Mouse (Mus musculus) NIH3T3 (cell line): ENCODE measurements around the gene Gngt1.
A peak's percentile ranks its signal among the peaks of the same experiment; 100 is the strongest.

ENCODE experiments used
- DNase-seq: peaks from one replicate; pipeline ENCODE4 v3.0.0-alpha.2; 2012; ENCODE audit warnings: low read depth

Gngt1 gene

GRCm38 (mm10) chr6:3993492-3993891 is at the start of gene Gngt1:
Gngt1 (plus strand) TSS chr6:3993792.
- no peak for DNase-seq

GRCm38 (mm10) chr6:3954969-3955368 is 38.6 kb upstream of the Gngt1 start:
- no peak for DNase-seq

GRCm38 (mm10) chr6:3967676-3968626 is 25.6 kb upstream of the Gngt1 start:
- DNase-seq, result no peak

GRCm38 (mm10) chr6:3973679-3974078 is 19.9 kb upstream of the Gngt1 start:
- DNase-seq, result no peak

- no peak for DNase-seq
These were observed 10.8 kb upstream of the Gngt1 start for GRCm38 (mm10) chr6:3982661-3983284.

- DNase-seq, result no peak
These were observed 4.8 kb upstream of the Gngt1 start, which contains the start of gene Tfpi2 for GRCm38 (mm10) chr6:3988750-3989149. Tfpi2 (minus strand) TSS chr6:3988919.

GRCm38 (mm10) chr6:3998089-3998488 is 4.5 kb downstream of the Gngt1 start:
- DNase-seq, result no peak

GRCm38 (mm10) chr6:3999296-3999695 is 5.7 kb downstream of the Gngt1 start:
- no peak for DNase-seq

- DNase-seq, result peak; percentile 29
These were observed 7.1 kb downstream of the Gngt1 start for GRCm38 (mm10) chr6:4000716-4001115.

GRCm38 (mm10) chr6:4003445-4003844 is 9.9 kb downstream of the Gngt1 start:
- DNase-seq, result no peak

GRCm38 (mm10) chr6:4003890-4004306 is 10.3 kb downstream of the Gngt1 start, which contains the start of gene Gng11:
Gng11 (plus strand) TSS chr6:4003904.
- peak; percentile 82 for DNase-seq

- no peak for DNase-seq
These were observed 11.2 kb downstream of the Gngt1 start for GRCm38 (mm10) chr6:4004808-4005207.

- DNase-seq, result no peak
These were observed 15.0 kb downstream of the Gngt1 start for GRCm38 (mm10) chr6:4008501-4009040.

- no peak for DNase-seq
These were observed 16.0 kb downstream of the Gngt1 start for GRCm38 (mm10) chr6:4009548-4009947.

GRCm38 (mm10) chr6:4022645-4023044 is 29.1 kb downstream of the Gngt1 start:
- DNase-seq, result no peak

- no peak for DNase-seq
These were observed 32.8 kb downstream of the Gngt1 start for GRCm38 (mm10) chr6:4026367-4026766.

- peak; percentile 71 for DNase-seq
These were observed 37.4 kb downstream of the Gngt1 start for GRCm38 (mm10) chr6:4030956-4031355.

GRCm38 (mm10) chr6:4041821-4042220 is 48.2 kb downstream of the Gngt1 start:
- no peak for DNase-seq
